Mouse (Mus musculus) cerebellum, postnatal 36 days (tissue): Measurements from ENCODE around the gene Olfr609.
"Not testable (repeated sequence)": the region's sequence is repeated elsewhere in the genome, so short reads cannot be mapped to it uniquely, and the experiment has no call there.

Source experiments
- DNase-seq, 2 experiments: peaks; one replicate each; pipeline ENCODE4 v3.0.0; 2021 to 2022; ENCODE audit warnings: mixed read lengths in 2 of 2

Olfr609 gene

DNA sequence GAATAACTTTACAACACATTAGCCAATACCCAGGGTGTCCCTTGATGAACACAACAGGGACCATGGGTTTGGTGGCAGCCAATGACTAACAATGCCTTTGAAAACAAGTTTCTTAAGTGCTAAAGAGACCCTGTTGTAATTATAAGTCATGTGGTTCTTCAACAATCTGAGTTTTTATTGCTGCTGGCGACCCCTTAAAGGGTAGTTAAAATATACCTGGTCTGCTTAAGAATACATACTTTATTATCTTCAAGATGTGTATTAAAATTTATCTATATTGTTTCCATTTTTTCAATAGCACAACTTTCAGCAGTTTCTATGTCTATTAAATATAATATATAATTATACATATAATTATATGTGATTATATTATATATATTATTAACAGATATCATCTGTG is at the start of gene Olfr609:
Olfr609 (minus strand) TSS at position 101 of the 400 bp plus-strand sequence.
- no peak for DNase-seq

DNA sequence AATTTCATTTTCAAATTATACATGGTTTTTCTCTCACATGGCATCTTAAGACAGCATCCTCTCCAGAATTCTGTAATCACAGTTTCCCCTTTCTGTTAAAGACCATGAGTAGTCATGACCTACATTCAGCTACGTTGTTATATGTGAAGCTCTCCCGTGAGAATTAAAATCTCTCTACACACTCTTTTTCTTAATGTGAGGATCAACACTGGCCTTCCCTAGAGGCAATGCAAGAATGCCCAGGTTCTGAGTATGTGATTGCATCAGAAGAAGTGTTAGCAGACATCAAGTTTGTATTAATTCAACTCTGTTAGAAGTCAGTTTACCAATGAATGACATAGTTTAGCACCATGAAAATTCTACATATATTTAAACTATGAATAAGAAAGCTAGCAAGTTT is 44.8 kb upstream of the Olfr609 start, which contains the start of gene Olfr612:
Olfr612 (minus strand) TSS at position 101 of the 400 bp plus-strand sequence.
- DNase-seq = not testable (repeated sequence)

DNA sequence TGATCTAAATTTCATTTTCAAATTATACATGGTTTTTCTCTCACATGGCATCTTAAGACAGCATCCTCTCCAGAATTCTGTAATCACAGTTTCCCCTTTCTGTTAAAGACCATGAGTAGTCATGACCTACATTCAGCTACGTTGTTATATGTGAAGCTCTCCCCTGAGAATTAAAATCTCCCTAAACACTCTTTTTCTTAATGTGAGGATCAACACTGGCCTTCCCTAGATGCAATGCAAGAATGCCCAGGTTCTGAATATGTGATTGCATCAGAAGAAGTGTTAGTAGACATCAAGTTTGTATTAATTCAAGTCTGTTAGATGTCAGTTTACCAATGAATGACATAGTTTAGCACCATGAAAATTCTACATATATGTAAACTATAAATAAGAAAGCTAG is 22.9 kb upstream of the Olfr609 start, which contains the start of gene Olfr611:
Olfr611 (minus strand) TSS at position 101 of the 400 bp plus-strand sequence.
- DNase-seq = not testable (repeated sequence)

DNA sequence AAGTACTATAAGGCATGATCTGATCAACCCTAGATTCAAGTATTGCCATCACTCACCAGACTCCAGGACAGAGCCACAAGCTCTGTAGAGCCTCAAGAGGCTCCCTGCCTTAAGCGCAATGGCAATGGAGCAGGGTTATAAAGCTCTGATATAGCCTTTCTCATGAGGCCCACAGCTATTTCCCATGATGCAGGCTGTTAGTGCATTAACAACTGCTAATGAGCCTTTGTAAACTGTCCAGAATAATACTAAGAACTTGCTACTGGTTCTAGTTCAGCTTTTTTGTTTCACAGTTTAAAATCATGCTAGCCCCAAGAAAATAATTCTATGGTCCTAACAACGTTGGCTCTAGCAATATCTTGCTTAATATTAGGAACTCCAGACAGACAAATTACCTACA is 14.2 kb upstream of the Olfr609 start, which contains the start of gene Olfr610:
Olfr610 (minus strand) TSS at position 101 of the 400 bp plus-strand sequence.
- DNase-seq = no peak

DNA sequence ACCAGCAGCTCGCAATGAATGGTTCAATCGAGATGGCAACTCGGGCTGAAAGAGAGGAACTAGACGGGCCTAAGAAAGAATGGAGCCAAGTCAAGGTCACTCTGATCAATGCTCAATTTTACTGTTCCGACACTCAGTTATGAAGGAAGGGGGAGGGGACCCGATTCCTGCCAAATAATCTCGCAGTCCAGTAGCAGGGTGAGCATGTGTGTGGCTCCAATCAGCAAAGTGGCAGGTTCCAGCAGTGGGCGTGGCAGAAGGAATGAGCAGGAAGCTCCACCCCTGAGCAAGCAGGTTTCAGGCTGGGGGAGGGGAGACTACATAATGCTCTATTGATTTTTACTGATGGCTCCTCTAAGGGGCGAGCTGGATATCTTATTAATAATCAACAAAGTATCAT is 20.8 kb downstream of the Olfr609 start:
- DNase-seq = not testable (repeated sequence)

DNA sequence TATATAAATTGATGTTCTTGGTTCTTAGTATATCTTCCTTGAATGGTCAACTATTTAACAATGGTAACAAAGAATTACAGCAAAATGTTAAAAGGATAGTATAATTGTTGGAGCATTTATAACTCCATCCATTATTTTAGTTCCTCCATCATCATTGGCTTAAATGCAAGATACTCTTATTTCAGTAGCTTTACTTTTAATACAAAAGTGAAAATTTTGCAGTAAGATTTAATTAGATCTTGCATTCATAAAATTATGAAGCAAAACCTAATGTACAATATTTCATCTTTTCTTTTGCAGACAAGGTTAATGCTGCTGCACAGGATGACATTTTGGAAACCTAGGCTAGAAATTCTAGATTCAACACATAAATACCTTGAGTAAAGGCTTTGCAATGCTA is 28.3 kb downstream of the Olfr609 start, which contains the start of gene Olfr608:
Olfr608 (plus strand) TSS at position 301 of the 400 bp plus-strand sequence.
- no peak for DNase-seq

DNA sequence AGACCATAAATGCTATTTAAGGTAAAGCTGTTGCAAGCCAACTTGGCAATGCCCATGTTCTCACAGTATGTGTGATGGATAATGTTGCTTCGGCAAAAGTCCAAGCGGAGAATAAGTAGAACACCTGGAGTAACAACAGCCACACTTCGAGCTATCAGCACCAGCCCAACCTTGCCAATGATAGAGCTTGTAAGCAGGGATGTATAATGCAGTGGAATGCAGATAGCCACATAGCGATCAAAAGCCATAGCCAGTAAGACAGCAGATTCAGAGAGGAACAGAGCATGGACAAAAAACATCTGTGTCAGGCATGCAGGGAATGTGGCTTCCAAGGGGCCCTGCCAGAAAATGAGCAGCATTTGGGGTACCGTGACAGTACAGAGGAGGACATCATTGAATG is 37.3 kb downstream of the Olfr609 start:
- no peak for DNase-seq

DNA sequence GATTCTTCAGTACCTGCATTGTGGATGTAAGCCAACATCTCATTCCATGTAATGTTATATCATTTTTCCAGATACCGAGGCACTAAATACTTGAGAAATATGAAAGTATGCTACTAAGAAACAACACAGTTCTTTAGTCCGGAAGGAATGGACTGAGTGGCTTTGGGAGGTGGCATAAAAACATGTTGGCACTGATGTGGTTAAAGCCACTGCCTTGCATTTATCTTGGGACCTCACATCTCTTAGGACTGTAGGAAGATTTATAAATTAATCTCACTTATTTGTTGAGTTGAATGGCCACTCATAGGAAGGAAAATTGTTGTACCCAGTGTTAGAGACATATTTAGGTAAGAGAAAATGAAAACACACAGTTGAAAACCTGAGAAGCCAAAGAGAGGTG is 49.1 kb downstream of the Olfr609 start, which contains the start of gene Olfr606:
Olfr606 (plus strand) TSS at position 301 of the 400 bp plus-strand sequence.
- no peak for DNase-seq

DNA sequence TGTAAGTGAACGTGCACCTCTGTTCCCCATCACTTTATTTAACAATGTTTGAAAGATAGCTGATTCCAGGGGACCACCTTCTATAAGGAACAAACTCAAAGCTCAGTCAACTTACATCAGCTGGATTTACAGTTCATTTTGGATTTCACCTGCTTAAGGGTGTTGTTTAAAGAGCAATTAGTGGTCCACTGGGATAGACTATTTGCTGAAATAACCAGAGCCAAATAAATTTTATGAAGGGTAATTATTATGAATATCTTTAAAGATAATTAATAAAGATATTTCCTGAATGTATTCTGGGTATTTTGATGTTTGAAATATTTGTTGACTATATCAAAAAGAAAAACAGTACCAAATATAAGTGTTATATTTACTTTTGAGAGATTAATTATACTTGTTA is 52.5 kb downstream of the Olfr609 start, which contains the start of gene Olfr605:
Olfr605 (minus strand) TSS at position 101 of the 400 bp plus-strand sequence.
- no peak for DNase-seq
